Mouse (Mus musculus) gastrocnemius, adult 2 months (tissue): ENCODE data around the gene Agtpbp1. TPM values are rescaled to one million over a fixed set of nuclear protein-coding genes. Genes with fewer than 3 reads are reported as not detected.
"Not testable (repeated sequence)": the region's sequence is repeated elsewhere in the genome, so short reads cannot be mapped to it uniquely, and the experiment has no call there.

Experiments
- DNase-seq: peaks from one replicate; pipeline ENCODE4 v3.0.0; 2022
- H3K27ac ChIP-seq: fragments of 200-600 bp; 2 replicates; pipeline ENCODE4 v1.8.1; 2022; ENCODE audit warnings: mild to moderate bottlenecking
- H3K4me3 ChIP-seq: fragments of 200-600 bp; 2 replicates; pipeline ENCODE4 v1.8.1; 2022; ENCODE audit warnings: mild to moderate bottlenecking, moderate library complexity
- CTCF ChIP-seq: fragments of 200-600 bp; IDR thresholded peaks from 2 replicates; pipeline ENCODE4 v1.8.1; 2022; ENCODE audit warnings: antibody characterized with exemption, mild to moderate bottlenecking, moderate library complexity
- intact Hi-C: fragments of 180-260 bp; cut with DNase I; formaldehyde crosslinking; loops from one replicate; pipeline ENCODE4 v1.15.1; 2025
- total RNA-seq, 2 experiments: library from RNA; stranded (reverse); gene quantifications; 2 replicates each; pipeline ENCODE4 v1.2.3; 2021

The Agtpbp1 gene
- total RNA-seq, 2 experiments from 2014 or later, result 59.1 to 71.0 TPM

DNA sequence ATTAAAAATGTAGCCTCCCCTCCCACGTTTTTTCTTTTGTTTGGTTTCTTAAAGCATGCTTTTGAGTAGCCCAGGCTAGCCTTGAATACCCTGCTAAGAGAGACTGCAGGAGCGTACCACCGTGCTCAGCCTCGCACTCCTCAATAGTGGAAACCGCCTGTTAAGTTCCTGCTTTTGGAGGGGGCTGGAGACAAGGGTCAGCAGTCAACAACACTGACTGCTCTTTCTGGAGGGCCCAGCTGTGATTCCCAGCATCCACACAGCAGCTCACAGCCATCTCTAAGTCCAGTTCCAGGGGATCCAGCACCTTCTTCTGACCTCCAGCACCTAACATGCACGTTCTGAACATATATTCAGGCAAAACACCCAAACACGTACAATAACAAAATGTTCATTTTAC lies 99.6 kb downstream of the Agtpbp1 start:
- Histone ChIP-seq H3K27ac (no peak overlapping the region), H3K4me3 (no peak overlapping the region)
- no peak for TF ChIP-seq CTCF
- DNase-seq, result no peak
- intact Hi-C loops, result loop anchor here (5.0 kb wide), 1 partner anchor 848 kb away; no protein-coding TSS in a partner anchor

DNA sequence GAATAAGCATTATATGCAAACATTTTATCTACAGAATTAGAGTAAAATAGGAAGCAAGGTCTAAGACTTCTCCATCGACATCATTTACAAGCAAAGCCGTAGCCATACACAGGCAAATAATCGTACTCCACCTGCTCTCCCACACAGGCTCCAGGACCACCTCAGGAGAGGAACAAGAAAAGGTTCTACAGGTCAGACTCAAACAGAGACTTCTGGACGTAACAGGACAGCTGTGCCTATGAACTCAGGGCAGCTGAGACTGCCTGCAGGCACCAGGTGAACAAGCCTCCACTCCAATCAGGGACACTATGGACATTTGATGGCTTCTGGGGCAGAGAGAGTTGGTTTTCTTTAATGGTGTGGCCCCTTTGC lies 103.6 kb downstream of the Agtpbp1 start:
- no peak overlapping the region for H3K4me3 ChIP-seq
- TF ChIP-seq CTCF, result no peak
- DNase-seq, result no peak
- no peak overlapping the region for H3K27ac ChIP-seq
- intact Hi-C loops, result no loop called here

DNA sequence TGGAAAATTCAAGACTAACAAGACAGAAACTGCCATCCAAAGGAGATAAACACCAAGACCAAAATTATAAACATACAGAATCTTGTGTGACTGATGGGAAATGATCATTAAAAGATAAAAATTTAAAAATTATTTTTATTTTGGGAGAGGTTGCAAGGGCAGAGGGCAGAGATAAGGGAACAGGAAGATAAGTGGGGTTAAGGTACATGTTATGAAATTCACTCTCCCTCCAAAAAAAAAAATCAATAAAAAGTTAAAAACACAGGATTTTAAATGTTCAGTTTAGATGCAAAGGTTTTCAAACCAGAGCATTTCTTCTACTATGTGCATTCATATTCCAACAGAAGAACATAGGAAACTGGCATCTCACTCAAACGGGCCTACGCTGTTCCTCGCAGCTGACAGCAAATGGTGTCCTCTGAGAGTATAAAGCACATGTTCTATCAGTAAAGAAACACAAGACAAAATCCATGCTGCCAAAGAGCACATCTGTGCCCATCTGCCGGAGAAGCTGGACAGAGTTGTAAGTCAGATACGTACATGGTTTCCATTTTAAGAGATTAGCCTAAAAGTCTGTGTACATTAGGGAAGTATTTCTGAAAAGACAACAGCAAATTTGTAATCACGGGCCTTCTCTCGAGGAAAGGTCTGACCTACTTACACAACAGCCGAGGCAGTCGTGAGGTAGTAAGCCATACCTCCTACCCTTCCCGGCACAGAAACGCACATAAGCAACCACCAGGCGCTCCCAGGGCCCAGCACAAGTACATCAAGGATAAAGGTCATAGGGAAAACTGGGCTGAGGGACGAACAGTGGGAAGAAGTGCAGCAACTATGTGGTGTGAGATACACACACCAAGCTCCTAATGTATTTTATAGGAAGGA lies 104.2 kb downstream of the Agtpbp1 start:
- no peak overlapping the region for H3K27ac ChIP-seq
- TF ChIP-seq CTCF, result no peak
- H3K4me3 ChIP-seq, result no peak overlapping the region
- intact Hi-C loops, result no loop called here
- no peak for DNase-seq

DNA sequence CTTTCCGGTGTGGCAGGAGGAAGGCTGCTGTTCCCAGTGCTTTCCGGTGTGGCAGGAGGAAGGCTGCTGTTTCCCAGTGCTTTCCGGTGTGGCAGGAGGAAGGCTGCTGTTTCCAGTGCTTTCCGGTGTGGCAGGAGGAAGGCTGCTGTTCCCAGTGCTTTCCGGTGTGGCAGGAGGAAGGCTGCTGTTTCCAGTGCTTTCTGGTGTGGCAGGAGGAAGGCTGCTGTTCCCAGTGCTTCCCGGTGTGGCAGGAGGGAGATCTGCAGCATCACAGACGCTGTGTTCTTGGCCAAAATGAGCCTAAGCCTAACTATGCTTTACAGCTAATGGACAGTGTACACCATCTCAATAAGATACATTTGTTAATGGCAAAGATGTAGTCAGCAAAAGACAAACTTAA lies 107.1 kb downstream of the Agtpbp1 start:
- H3K27ac ChIP-seq, DNase-seq, intact Hi-C loops, H3K4me3 ChIP-seq: not testable (repeated sequence)

DNA sequence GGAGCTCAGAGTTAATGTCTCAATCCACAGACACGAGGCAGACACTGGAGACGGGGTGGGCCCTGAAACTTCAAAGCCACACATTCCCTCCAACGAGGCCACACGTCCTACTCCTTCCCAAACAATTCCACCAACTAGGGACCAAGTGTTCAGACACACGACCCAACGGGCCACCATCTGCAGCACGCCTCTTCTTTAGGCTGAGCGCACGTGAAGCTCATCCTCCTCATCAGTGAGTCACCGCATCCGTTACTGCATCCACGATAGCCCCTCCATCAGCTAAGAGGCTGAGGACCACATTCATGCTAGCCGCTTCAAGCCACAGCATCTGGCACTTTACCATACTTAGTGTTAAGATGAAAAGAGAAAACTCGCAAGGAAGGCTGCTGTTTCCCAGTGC lies 107.6 kb downstream of the Agtpbp1 start:
- Histone ChIP-seq H3K27ac (no peak overlapping the region), H3K4me3 (no peak overlapping the region)
- TF ChIP-seq CTCF, result no peak
- intact Hi-C loops, result no loop called here
- no peak for DNase-seq

DNA sequence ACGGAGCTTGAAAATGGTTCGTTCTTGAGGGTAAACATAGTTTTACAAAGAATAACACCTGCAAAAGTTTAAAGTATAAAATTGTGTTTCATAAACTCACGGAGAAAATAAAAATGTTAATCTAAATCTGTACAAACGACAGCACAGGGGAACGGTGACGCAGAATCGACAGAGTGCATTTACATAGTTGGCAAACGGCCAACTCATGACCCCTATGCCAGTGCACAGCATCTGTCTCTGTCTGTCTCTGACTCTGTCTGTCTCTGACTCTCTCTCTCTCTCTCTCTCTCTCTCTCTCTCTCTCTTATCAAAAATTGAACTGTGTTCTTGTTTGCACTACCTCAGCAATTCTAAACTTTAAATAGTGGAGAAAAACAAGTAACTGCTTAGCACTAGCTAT lies 110.1 kb downstream of the Agtpbp1 start:
- DNase-seq, result no peak
- intact Hi-C loops, result no loop called here
- Histone ChIP-seq H3K4me3 (no peak overlapping the region), H3K27ac (no peak overlapping the region)
- no peak for TF ChIP-seq CTCF

DNA sequence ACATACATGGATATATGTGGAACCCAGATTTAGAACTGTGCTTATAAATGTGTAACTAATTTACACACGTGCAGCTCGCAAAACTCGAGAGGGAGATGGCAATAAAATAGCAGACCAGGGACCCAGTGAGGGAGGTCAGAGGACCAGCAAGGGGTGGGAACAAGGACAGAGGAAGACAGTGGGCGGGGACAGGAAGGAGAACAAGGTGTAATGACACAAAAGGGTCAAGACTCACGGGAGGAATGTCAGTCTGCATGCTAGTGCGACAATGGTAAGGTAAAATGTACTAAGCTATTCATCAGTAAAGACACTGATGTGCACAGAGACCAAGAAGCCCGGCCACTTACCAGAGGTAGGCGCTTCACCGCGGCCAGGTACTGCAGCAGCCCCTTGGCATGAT lies 111.7 kb downstream of the Agtpbp1 start:
- no peak for TF ChIP-seq CTCF
- H3K27ac ChIP-seq, result no peak overlapping the region

DNA sequence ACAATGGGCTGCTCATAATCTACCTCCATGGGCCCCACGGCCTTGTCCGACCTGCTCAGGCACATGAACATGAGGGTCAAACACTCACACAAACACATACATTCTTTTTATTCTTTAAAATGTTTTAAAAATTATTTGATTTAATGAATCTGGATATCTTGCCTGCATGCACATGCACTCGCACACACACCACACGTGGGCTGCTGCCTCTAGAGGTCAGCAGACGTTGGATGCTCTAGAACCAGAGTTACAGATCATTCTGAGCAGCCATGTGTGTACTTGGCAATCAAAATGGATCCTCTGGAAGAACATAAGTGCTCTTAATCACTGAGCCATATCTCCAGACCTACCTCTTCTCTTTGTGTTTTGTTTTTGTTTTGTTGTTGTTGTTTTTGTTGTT lies 112.8 kb downstream of the Agtpbp1 start:
- TF ChIP-seq CTCF, result peak; percentile 55
- H3K27ac ChIP-seq, result no peak overlapping the region
- intact Hi-C loops, result no loop called here
- H3K4me3 ChIP-seq, result no peak overlapping the region
- no peak for DNase-seq

More for the DNA sequence above, 111.7 kb downstream of the Agtpbp1 start:
- no peak overlapping the region for H3K4me3 ChIP-seq
- intact Hi-C loops, result no loop called here
- no peak for DNase-seq

DNA sequence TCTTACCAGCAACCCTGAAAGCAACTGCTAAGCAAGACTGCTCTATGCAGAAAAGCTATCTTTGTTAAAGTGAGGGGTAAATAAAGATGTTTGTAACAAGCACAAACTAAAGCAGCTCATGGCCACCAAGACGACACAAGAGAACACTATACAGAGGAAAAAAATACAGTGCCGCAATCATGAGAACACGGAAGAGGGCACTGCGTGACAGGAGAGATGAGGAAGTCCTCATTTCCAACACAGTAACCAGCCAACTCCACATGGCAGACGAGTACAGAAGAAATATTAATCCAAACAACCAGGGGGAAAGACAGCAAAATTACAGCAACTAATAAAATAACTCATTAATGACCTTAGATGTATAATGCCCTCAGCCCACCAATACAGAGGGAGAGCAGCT lies 115.3 kb downstream of the Agtpbp1 start:
- TF ChIP-seq CTCF, result no peak
- intact Hi-C loops, result no loop called here
- no peak overlapping the region for H3K4me3 ChIP-seq
- DNase-seq, result no peak
- no peak overlapping the region for H3K27ac ChIP-seq

DNA sequence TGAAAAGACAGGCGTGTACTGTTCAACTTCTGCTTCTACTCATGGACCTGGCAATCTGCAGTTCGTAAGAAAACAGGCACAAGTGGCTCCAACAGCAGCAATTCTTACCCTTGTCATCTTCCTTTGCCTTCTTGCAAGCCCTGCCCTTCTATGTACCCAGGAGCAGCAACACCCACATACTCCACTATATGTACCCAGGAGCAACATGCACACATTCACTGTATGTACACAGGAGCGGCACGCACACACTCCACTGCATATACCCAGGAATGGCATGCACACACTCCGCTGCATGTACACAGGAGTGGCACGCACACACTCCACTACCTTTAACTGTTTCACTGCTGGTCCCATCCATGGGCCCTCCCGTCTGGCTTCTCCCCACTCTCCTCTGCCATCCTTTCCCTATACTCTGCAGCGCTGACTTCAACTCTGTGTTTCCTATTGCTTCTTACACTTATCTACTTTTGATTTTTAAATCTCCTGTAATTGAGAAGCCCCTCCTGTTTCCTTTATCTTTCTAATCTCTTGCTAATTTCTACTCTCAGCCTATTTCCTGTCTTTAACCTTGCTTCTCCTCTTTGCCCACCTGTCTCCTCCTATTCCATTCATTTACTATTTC lies 116.7 kb downstream of the Agtpbp1 start:
- Histone ChIP-seq H3K27ac (peak overlapping the region; percentile 70), H3K4me3 (no peak overlapping the region)
- TF ChIP-seq CTCF, result no peak
- no peak for DNase-seq
- intact Hi-C loops, result no loop called here

DNA sequence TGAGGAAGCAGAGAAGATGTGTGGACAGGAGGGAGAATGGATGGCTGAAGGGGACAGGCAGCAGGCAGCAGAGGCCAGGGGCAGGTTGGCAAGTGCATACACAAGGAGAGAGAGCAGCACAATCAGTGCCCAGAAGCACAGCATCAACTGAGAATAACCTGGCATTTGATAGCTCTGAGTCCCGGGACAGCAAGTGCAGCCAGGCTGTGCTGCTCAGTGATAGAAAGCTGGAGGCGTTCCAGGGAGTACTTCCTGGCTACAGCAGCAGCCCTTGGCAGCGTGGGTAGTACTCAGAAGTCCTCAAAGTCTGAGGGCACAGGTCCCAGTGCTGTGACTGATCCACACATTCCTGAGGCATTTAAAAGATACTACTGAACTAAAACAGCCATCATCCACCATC lies 117.4 kb downstream of the Agtpbp1 start:
- Histone ChIP-seq H3K4me3 (no peak overlapping the region), H3K27ac (peak overlapping the region; percentile 70)
- no peak for TF ChIP-seq CTCF
- intact Hi-C loops, result no loop called here
- peak; percentile 90 for DNase-seq

DNA sequence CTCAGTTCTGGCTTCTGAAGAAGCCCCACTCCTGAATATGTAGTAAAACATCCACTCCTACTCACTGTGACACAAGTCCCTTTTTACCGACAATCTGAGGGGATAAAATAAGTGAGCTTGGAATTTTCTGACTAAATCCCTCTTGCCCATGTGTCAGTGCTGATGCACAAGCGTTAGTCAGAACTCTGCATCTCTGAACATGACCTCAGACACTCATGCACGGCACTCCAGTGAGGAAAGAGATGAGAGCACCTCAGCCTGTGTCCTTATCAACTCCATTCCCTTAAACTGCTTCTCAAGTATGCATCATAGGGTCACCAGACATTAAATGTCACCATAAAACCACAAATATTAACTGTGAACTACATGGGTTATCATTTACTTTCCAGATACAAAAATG lies 124.1 kb downstream of the Agtpbp1 start:
- no peak overlapping the region for H3K4me3 ChIP-seq
- TF ChIP-seq CTCF, result no peak
- H3K27ac ChIP-seq, result no peak overlapping the region
- no peak for DNase-seq
- intact Hi-C loops, result no loop called here

DNA sequence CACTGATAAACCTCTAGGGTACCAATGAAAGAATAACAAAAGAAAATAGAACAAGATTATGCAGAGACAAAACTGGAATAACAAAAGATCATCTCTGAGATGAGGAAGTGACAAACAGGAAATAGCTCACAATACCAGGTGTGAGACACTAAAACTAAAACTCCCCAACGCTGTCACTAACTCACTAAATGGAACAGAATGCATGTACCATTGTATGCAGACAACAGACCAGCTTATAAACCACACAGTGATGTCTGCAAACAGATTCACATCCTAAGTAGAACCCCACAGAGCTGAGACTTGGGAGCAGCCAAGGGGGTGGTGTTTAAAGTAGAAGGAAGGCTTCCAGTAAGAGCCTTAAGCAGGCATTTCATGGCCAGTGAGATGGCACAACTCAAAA lies 128.8 kb downstream of the Agtpbp1 start:
- no peak overlapping the region for H3K27ac ChIP-seq
- no peak for DNase-seq

More for the DNA sequence above, 128.8 kb downstream of the Agtpbp1 start:
- TF ChIP-seq CTCF, result no peak
- intact Hi-C loops, result no loop called here
- no peak overlapping the region for H3K4me3 ChIP-seq
